Mouse (Mus musculus) left cerebral cortex, postnatal 4 days (tissue): ENCODE data around the gene Cmc4. TPM values are rescaled to one million over a fixed set of nuclear protein-coding genes. Genes with fewer than 3 reads are reported as not detected.

Experiments
- DNase-seq: peaks from one replicate; pipeline ENCODE4 v3.0.0-alpha.2; 2022
- intact Hi-C: fragments of 180-260 bp; cut with DNase I; formaldehyde crosslinking; loops from one replicate; pipeline ENCODE4 v1.15.1; 2025
- total RNA-seq, 2 experiments: library from RNA; stranded (reverse); gene quantifications; 2 replicates each; pipeline ENCODE4 v1.2.3; 2021

Cmc4 gene
- total RNA-seq: 10 to 100 TPM; 12.1 to 15.3 TPM

GRCm38 (mm10) chrX:75415936-75416785, at the start of gene Cmc4, which contains the start of the genes Mtcp1 and Brcc3:
Gene Cmc4 (minus strand): TSS chrX:75416584.
Gene Mtcp1 (minus strand): TSS chrX:75416588.
Gene Brcc3 (plus strand): TSS chrX:75416628.
- DNase-seq: peak; percentile 86
- intact Hi-C loops: no loop called here

- DNase-seq: no peak
- intact Hi-C loops: no loop called here
These were observed 38.2 kb upstream of the Cmc4 start for GRCm38 (mm10) chrX:75454597-75454996.

DNA sequence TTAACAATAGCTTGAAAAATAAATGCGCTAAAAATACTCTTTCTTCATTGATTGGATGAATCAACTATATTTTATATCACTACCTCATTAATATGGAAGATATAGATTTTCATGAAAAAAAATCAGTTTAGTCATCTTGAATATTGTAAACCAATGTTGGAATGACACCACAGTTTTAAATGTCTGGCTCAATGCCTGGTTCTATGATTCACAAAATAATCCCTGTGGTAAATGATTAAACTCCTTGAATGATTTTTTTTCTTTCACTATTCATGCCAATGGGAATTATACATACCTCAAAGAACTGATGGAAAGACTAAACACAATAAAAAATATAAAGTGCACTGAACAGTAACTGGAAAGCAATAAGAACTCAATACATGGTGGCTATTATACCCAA, 6.7 kb downstream of the Cmc4 start:
- intact Hi-C loops: no loop called here
- DNase-seq: no peak

DNA sequence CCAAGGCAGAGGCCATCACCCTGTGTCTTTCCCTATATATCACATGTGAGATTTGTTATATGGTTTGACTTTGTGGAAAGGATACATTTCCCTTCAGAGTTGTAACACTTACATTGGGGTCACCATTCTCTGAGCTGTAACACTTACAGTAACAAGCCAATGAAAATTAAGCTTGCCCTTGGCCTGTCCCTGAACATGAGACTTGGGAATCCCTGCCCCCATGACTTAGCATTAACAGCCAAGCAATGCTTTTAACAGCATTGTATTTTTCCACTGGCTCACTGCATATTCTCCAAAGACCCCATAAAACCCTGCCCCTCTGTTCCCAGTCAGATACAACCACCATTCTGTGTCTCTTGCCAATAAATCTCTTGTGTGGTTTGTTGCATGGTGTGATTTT, 13.0 kb downstream of the Cmc4 start:
- intact Hi-C loops: no loop called here
- no peak for DNase-seq

DNA sequence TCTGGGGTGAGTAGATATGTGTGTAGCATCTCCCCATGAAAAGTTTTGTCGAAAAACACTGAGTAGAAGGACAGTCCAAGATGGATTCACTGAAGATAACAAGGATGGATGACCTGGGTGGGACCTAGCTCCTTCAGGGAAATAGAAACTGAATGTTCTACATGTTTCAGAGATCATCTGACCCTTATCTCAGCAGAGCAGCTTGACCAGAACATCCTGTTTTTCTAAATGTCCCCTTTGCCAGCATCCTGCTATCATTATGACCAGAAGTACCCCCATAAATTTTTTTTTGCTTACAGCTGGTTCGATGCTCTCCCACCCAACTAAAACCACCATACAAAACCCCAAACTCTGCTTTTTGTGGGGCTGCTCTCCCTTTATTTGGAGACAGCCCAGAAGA, 13.7 kb downstream of the Cmc4 start:
- intact Hi-C loops: no loop called here
- no peak for DNase-seq

GRCm38 (mm10) chrX:75399471-75399870, 16.9 kb downstream of the Cmc4 start:
- intact Hi-C loops: no loop called here
- no peak for DNase-seq

GRCm38 (mm10) chrX:75382195-75382771, 34.1 kb downstream of the Cmc4 start, which contains the start of the genes Fundc2 and F8:
Gene Fundc2 (plus strand): TSS chrX:75382399.
Gene F8 (minus strand): TSS chrX:75382615.
- intact Hi-C loops: no loop called here
- peak; percentile 90 for DNase-seq

GRCm38 (mm10) chrX:75381699-75382098, 34.7 kb downstream of the Cmc4 start:
- no peak for DNase-seq
- intact Hi-C loops: no loop called here

DNA sequence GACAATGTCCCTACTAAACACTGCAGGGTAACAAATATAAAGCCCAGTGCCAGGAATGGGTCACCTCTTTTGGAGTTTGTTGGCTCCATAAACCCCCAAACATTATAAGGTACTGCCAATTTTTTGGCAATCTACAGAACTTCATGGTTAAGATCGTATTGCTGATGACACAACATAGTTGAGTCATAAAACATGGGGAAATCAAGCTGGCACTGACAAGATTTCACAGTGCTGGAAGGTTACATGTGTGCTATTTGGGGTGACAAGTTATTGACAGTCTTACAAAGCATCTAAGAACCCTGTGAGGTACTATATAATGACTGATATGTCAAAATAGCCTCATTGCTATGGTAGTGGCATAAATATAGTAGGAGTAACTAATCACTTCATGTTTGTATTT, 35.2 kb downstream of the Cmc4 start:
- DNase-seq: no peak
- intact Hi-C loops: no loop called here

GRCm38 (mm10) chrX:75376815-75377214, 39.6 kb downstream of the Cmc4 start:
- intact Hi-C loops: no loop called here

GRCm38 (mm10) chrX:75372666-75373425, 43.5 kb downstream of the Cmc4 start:
- intact Hi-C loops: no loop called here
- no peak for DNase-seq

More at GRCm38 (mm10) chrX:75376815-75377214, 39.6 kb downstream of the Cmc4 start:
- no peak for DNase-seq

GRCm38 (mm10) chrX:75370197-75370596, 46.2 kb downstream of the Cmc4 start:
- no peak for DNase-seq
- intact Hi-C loops: no loop called here

Other genes with a start within 250 kb of the Cmc4 start
- gene Fundc2, start 34.2 kb downstream of the Cmc4 start, total RNA-seq: 10 to 100 TPM; 34.8 to 42.1 TPM
- 1 to 10 TPM; 1.1 TPM for gene F8, start 34.0 kb downstream of the Cmc4 start, total RNA-seq
- 1 to 10 TPM; 9.2 to 9.3 TPM for gene Mtcp1, start within 50 bp of the Cmc4 start, total RNA-seq
- gene Brcc3, start within 50 bp of the Cmc4 start, total RNA-seq: 10 to 100 TPM; 30.1 to 32.7 TPM
- 10 to 100 TPM; 91.5 to 93.0 TPM for gene Vbp1, start 97.7 kb upstream of the Cmc4 start, total RNA-seq
- 10 to 100 TPM; 28.0 to 28.2 TPM for gene Rab39b, start 161.6 kb upstream of the Cmc4 start, total RNA-seq